Mouse (Mus musculus) cerebellum, adult 2 months (tissue): ENCODE measurements around the gene Elovl7. TPM values are rescaled to one million over a fixed set of nuclear protein-coding genes. Genes with fewer than 3 reads are reported as not detected.

Source experiments
- DNase-seq, 2 experiments: peaks; one replicate each; pipeline ENCODE4 v3.0.0; 2021
- H3K27ac ChIP-seq: fragments of 200-500 bp; 2 replicates; pipeline ENCODE4 v1.5.1; 2012; ENCODE audit warnings: low read length, control low read depth, inconsistent platforms; ENCODE audit not compliant: insufficient read depth
- H3K27me3 ChIP-seq: fragments of 200-500 bp; 2 replicates; pipeline ENCODE4 v1.6.1; 2012; ENCODE audit warnings: inconsistent platforms, mild to moderate bottlenecking, low read length, moderate library complexity; ENCODE audit not compliant: control insufficient read depth, insufficient read depth
- H3K4me1 ChIP-seq: fragments of 200-500 bp; 2 replicates; pipeline ENCODE4 v1.6.1; 2011; ENCODE audit warnings: low read length; ENCODE audit not compliant: control insufficient read depth, insufficient read depth
- H3K4me3 ChIP-seq: fragments of 200-500 bp; replicated peaks from 2 replicates; pipeline ENCODE3; 2011; ENCODE audit warnings: mild to moderate bottlenecking, low read depth, low read length, control low read depth; ENCODE audit not compliant: insufficient read depth
- CTCF ChIP-seq: fragments of 200-500 bp; IDR thresholded peaks from 2 replicates; pipeline ENCODE4 v1.5.1; 2011; ENCODE audit warnings: low read depth, mild to moderate bottlenecking, control low read depth, low read length, moderate library complexity, borderline replicate concordance; ENCODE audit not compliant: insufficient read depth
- POLR2A ChIP-seq: fragments of 200-500 bp; IDR thresholded peaks from 2 replicates; pipeline ENCODE4 v1.6.1; 2011; ENCODE audit warnings: low read length, control low read depth, borderline replicate concordance; ENCODE audit not compliant: insufficient read depth
- WGBS: fragments of 180-500 bp; shearing (Covaris S2); methylation state at CpG from one replicate; pipeline ENCODE4 v1.1.7; 2018; 5-methylcytosine and 5-hydroxymethylcytosine counted together
- polyA plus RNA-seq: library from polyadenylated mRNA; depleted of rRNA; stranded (reverse); fragments of >200 nt; gene quantifications from 2 replicates; pipeline ENCODE4 v1.2.3, GENCODE M21; 2012; rRNA removed

Elovl7 gene
- polyA plus RNA-seq, 1 experiment, result 17.0 TPM

DNA sequence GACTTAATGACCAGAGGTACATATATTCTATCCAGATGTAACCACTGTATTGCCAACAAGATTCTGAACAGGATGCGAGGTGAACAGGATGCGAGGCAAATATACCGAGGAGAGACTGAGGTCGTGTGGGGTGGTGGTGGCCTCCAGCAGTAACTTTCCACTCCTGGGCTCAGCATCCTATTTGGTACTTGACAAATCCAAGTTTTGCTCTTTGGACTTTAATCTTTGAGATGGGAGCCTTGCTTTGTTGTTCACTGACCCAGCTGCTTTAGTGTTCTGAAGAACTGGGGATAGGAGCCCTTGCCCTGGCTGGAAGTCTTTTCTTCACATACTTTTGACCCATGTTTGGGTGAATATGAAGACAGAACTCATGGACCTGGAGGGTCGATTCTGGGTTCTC, 111.7 kb downstream of the Elovl7 start:
- DNase-seq, result no peak
- Histone ChIP-seq H3K27ac (no peak overlapping the region), H3K27me3 (no peaks in the 10 kb centered on the region), H3K4me3 (no peak overlapping the region), H3K4me1 (no peaks in the 10 kb centered on the region)
- TF ChIP-seq POLR2A (no peak), CTCF (no peak)
- 92% methylated on average over 5 of the region's 5 CpGs for WGBS

DNA sequence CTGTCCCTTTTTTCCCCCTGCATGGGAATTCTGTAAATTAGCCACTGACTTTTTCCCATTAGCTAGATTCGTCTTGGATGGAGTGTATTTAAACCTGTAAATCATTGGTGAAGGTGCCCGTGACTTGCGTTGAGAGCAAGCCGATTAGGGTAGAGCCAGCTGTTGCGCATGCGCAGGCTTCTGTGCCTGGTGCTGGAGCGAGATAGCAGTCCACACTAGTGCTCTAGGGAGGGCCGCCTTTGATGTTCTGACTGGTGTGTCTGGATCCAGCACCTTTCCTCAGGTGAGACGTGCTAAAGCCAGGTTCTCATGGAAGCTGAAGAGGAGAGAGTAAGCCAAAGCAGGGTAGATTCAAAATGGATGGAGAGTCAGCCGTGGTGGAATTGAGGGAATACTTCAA, 112.1 kb downstream of the Elovl7 start:
- Histone ChIP-seq H3K4me1 (no peaks in the 10 kb centered on the region), H3K27ac (no peak overlapping the region), H3K27me3 (no peaks in the 10 kb centered on the region), H3K4me3 (no peak overlapping the region)
- no peak for DNase-seq
- 97% methylated on average over 10 of the region's 10 CpGs for WGBS
- no peak for TF ChIP-seq POLR2A
- no peak for TF ChIP-seq CTCF

GRCm38 (mm10) chr13:108327047-108327446, 112.8 kb downstream of the Elovl7 start:
- Histone ChIP-seq H3K4me1 (no peaks in the 10 kb centered on the region), H3K27ac (no peak overlapping the region), H3K4me3 (no peak overlapping the region), H3K27me3 (no peaks in the 10 kb centered on the region)
- no peak for DNase-seq
- 94% methylated on average over 7 of the region's 7 CpGs for WGBS
- TF ChIP-seq CTCF (no peak), POLR2A (no peak)

DNA sequence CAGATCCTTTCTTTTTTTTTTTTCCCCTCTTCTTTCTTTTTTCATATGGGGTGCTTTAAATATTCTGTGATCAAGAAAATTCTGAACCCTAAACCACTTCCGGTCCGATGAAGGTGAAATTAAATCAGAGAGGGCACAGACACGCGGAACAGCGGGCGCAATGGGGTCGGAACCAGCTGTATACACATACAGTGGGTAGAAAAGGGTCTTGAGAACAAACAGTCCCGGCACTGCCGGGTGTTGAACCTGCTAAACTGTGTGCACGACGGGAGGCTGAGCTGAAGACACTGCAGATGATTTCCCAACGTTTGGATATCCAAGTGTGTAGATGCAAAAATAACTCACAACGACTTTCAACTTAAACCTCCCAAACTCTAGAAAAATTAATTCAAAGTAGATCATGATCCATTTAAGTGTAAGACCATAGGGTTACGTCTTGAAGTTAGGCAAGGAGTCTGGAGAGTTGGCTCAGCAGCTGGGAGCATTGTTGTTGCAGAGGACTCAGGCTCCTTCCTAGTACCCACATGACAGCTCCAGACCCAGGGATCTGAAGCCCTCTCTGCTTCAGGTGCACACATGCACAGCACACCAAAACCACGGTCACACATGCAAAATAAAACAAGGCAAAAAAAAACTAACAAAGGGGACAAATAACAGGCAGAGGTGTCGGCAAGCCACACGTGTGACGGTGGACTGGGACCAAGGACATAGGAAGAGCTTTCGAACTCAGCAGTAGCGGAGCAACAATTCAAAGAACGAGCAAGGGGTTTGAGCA, 114.4 kb downstream of the Elovl7 start:
- Histone ChIP-seq H3K4me1 (no peaks in the 10 kb centered on the region), H3K27me3 (no peaks in the 10 kb centered on the region), H3K4me3 (no peak overlapping the region), H3K27ac (no peak overlapping the region)
- DNase-seq, result no peak
- TF ChIP-seq POLR2A (no peak), CTCF (no peak)
- WGBS, result 91% methylated on average over 21 of the region's 21 CpGs

DNA sequence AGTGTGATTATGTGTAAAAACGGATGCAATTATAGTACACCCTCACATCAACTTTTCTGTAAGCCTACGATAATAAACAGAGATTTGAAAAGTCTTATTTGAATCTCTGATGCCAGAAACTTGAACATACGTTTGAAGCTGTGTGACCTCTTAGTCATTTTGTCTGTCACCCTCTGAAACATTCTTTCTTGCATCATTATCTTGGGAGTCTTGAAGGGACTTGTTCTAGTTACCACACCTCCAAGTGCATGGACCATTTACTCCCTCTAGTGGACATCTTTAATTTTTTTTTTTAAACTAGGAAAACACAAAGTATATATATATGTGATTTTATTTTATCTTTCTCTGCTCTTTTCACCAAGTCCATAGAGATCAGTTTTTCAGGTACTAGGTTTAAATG, 115.5 kb downstream of the Elovl7 start:
- Histone ChIP-seq H3K27ac (no peak overlapping the region), H3K27me3 (no peaks in the 10 kb centered on the region), H3K4me3 (no peak overlapping the region), H3K4me1 (no peaks in the 10 kb centered on the region)
- WGBS, result 62% methylated on average over 3 of the region's 3 CpGs
- DNase-seq, result no peak
- TF ChIP-seq POLR2A, result no peak
- 0 out of 2 replicates have a peak, but pooled peaks have one; percentile 1 for TF ChIP-seq CTCF

Other genes with a start within 250 kb of the Elovl7 start
- gene Smim15, start 170.0 kb upstream of the Elovl7 start, polyA plus RNA-seq, result 55.9 and 56.0 TPM in 2 replicates
- 46.0 and 62.4 TPM in 2 replicates for gene Ndufaf2, start 55.8 kb upstream of the Elovl7 start, polyA plus RNA-seq
- 19.6 and 20.2 TPM in 2 replicates for gene Ercc8, start 55.7 kb upstream of the Elovl7 start, polyA plus RNA-seq
- gene Depdc1b, start 101.9 kb downstream of the Elovl7 start, polyA plus RNA-seq, result 0.87 and 0.98 TPM in 2 replicates
- gene Pde4d, start 235.5 kb downstream of the Elovl7 start, polyA plus RNA-seq, result 33.8 and 40.1 TPM in 2 replicates